27 mouse cellular contexts compared by ENCODE assay signal in genomic region chr13:70677689-70678088, GRCm38 (mm10).
"Had no signal": no experiment of that assay in that cellular context is flagged by ENCODE, and none has a peak within 500 bp of the region (broad histone marks: within the 10 kb centered on the region; RNA-seq: fewer than 3 reads in every experiment).

No protein-coding gene starts in this region.

- DNase-seq: gastrocnemius, adult 2 months; gastrocnemius, postnatal 10 days; gastrocnemius, postnatal 25 days; heart, adult 2 months; heart, postnatal 14 days; heart, postnatal 36 days; kidney, adult 18-20 months; kidney, adult 8-10 months; kidney, postnatal 14 days; kidney, postnatal 36 days; layer of hippocampus, adult 9-11 months; layer of hippocampus, postnatal 36 days; left cerebral cortex, postnatal 4 days had no signal

- H3K4me1 ChIP-seq: heart, embryonic 13.5 days; heart, embryonic 15.5 days; hindbrain, embryonic 10.5 days; hindbrain, embryonic 12.5 days; intestine, embryonic 15.5 days; limb, embryonic 13.5 days; limb, embryonic 15.5 days; liver, embryonic 12.5 days had no signal

- H3K4me2 ChIP-seq: heart, embryonic 11.5 days; heart, embryonic 13.5 days; heart, embryonic 15.5 days; hindbrain, embryonic 12.5 days; hindbrain, embryonic 14.5 days; intestine, embryonic 15.5 days; limb, embryonic 13.5 days; limb, embryonic 15.5 days; liver, embryonic 12.5 days had no signal

- H3K4me3 ChIP-seq: gastrocnemius, adult 2 months; heart, adult 2 months; heart, embryonic 13.5 days; heart, embryonic 15.5 days; hindbrain, embryonic 10.5 days; hindbrain, embryonic 12.5 days; intestine, embryonic 15.5 days; limb, embryonic 13.5 days; limb, embryonic 15.5 days; liver, embryonic 12.5 days had no signal

- H3K9me3 ChIP-seq: heart, embryonic 13.5 days; heart, embryonic 15.5 days; hindbrain, embryonic 10.5 days; hindbrain, embryonic 12.5 days; intestine, embryonic 15.5 days; limb, embryonic 13.5 days; limb, embryonic 15.5 days; liver, embryonic 12.5 days had no signal

- H3K27me3 ChIP-seq: heart, embryonic 13.5 days; heart, embryonic 15.5 days; hindbrain, embryonic 12.5 days; intestine, embryonic 15.5 days; limb, embryonic 13.5 days; limb, embryonic 15.5 days; liver, embryonic 12.5 days had no signal

- H3K36me3 ChIP-seq: heart, embryonic 13.5 days; heart, embryonic 15.5 days; hindbrain, embryonic 10.5 days; hindbrain, embryonic 12.5 days; intestine, embryonic 15.5 days; limb, embryonic 13.5 days; limb, embryonic 15.5 days; liver, embryonic 12.5 days had no signal

- H3K27ac ChIP-seq: gastrocnemius, adult 2 months; heart, adult 2 months; heart, embryonic 13.5 days; heart, embryonic 15.5 days; hindbrain, embryonic 10.5 days; hindbrain, embryonic 12.5 days; hindbrain, embryonic 14.5 days; intestine, embryonic 15.5 days; kidney, postnatal 0 days; limb, embryonic 13.5 days; limb, embryonic 15.5 days; liver, embryonic 12.5 days had no signal

- H3K9ac ChIP-seq: heart, embryonic 13.5 days; heart, embryonic 15.5 days; hindbrain, embryonic 12.5 days; hindbrain, embryonic 14.5 days; intestine, embryonic 15.5 days; limb, embryonic 13.5 days; limb, embryonic 15.5 days; liver, embryonic 12.5 days had no signal

- ATAC-seq: hindbrain, embryonic 16.5 days; inflammation-experienced regulatory T-cells, adult 6 months; intestine, embryonic 15.5 days; intestine, postnatal 0 days; liver, embryonic 12.5 days had no signal
